9 mouse cellular contexts compared by ENCODE assay signal in the genomic region with DNA sequence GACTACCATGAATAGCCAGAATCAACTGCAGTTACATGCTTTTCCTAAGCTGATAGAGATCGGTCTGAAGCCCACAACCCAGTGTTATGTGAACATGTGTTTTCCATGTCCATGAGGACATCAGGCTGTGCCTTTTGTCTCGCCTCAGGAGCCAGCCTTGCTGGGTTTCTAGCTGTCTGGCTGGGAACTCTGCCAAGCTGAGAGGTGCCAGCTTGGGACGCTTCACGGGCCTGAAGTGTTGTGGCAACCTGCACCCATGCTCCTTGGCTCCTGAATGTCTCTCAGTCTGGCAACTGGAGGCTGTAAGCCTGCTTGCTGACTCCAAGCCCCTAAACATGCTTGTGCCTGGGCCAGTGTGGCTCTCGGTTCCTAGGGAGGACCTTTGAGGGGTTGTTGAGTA. TPM values are rescaled to one million over a fixed set of nuclear protein-coding genes. Genes with fewer than 3 reads are reported as not detected.
DNase-seq lines count a peak whose midpoint lies in the region; ATAC-seq and TF ChIP-seq lines count a peak whose summit lies in the region.
"Had no signal": no experiment of that assay in that cellular context is flagged by ENCODE, and none has a peak within 500 bp of the region (broad histone marks: within the 10 kb centered on the region; RNA-seq: fewer than 3 reads in every experiment).

No protein-coding gene starts in this region.

- no peak overlapping the region; the same call in 1 of the 2 replicates for H3K27ac ChIP-seq in forebrain, embryonic 15.5 days (replicated peaks)
- H3K27ac ChIP-seq in forebrain, embryonic 11.5 days (ENCODE audit: low read depth, low read length) = no peak overlapping the region
- no peak overlapping the region for H3K27ac ChIP-seq in neural tube, embryonic 14.5 days (ENCODE audit: low read depth, low read length)
- no peak overlapping the region for H3K27ac ChIP-seq in neural tube, embryonic 15.5 days (replicated peaks)
- no peak overlapping the region for H3K27ac ChIP-seq in gastrocnemius, adult 2 months
- H3K27ac ChIP-seq: lung, embryonic 15.5 days had no signal

- intact Hi-C loops in gastrocnemius, adult 2 months (cut with DNase I) = loop anchor here (2.0 kb wide), 1 partner anchor 20 kb away; no protein-coding TSS in a partner anchor

- H3K9me3 ChIP-seq in forebrain, embryonic 15.5 days = no peaks in the 10 kb centered on the region
- no peaks in the 10 kb centered on the region for H3K9me3 ChIP-seq in forebrain, embryonic 11.5 days (ENCODE audit: control insufficient read depth, low read length)
- no peaks in the 10 kb centered on the region for H3K9me3 ChIP-seq in neural tube, embryonic 14.5 days (ENCODE audit: control insufficient read depth, low read length)
- H3K9me3 ChIP-seq in neural tube, embryonic 15.5 days (replicated peaks) = no peaks in the 10 kb centered on the region
- H3K9me3 ChIP-seq: lung, embryonic 15.5 days had no signal

- ATAC-seq in forebrain, embryonic 15.5 days (replicated peaks) = peak; percentile 64
- no peak for ATAC-seq in forebrain, embryonic 11.5 days (replicated peaks; ENCODE audit: low FRiP score)
- peak; percentile 20; the same call in 1 of the 2 replicates for ATAC-seq in neural tube, embryonic 14.5 days (ENCODE audit: low read depth)
- no peak for ATAC-seq in neural tube, embryonic 15.5 days (ENCODE audit: low FRiP score)
- ATAC-seq in erythroblast, adult 5-6 weeks (replicated peaks; ENCODE audit: low FRiP score, poor library complexity, severe bottlenecking) = no peak

- WGBS in forebrain, embryonic 15.5 days = 39% methylated on average over 5 of the region's 5 CpGs
- 86% methylated on average over 5 of the region's 5 CpGs for WGBS in forebrain, embryonic 11.5 days
- WGBS in neural tube, embryonic 14.5 days = 72% methylated on average over 5 of the region's 5 CpGs
- WGBS in neural tube, embryonic 15.5 days = 56% methylated on average over 5 of the region's 5 CpGs

- no peaks in the 10 kb centered on the region for H3K36me3 ChIP-seq in forebrain, embryonic 15.5 days
- H3K36me3 ChIP-seq in forebrain, embryonic 11.5 days (ENCODE audit: control insufficient read depth, insufficient read depth, low read length) = no peaks in the 10 kb centered on the region
- no peaks in the 10 kb centered on the region for H3K36me3 ChIP-seq in neural tube, embryonic 14.5 days (ENCODE audit: control insufficient read depth, insufficient read depth, low read length)
- H3K36me3 ChIP-seq in neural tube, embryonic 15.5 days = no peaks in the 10 kb centered on the region
- H3K36me3 ChIP-seq: lung, embryonic 15.5 days had no signal

- no peak for TF ChIP-seq CTCF in gastrocnemius, adult 2 months (IDR thresholded peaks at IDR 0.05)

- H3K4me3 ChIP-seq in forebrain, embryonic 15.5 days = no peak overlapping the region
- H3K4me3 ChIP-seq in forebrain, embryonic 11.5 days (ENCODE audit: low read depth, low read length) = no peak overlapping the region
- H3K4me3 ChIP-seq in neural tube, embryonic 14.5 days (ENCODE audit: low read depth, low read length) = no peak overlapping the region
- no peak overlapping the region for H3K4me3 ChIP-seq in neural tube, embryonic 15.5 days (replicated peaks)
- no peak overlapping the region for H3K4me3 ChIP-seq in gastrocnemius, adult 2 months
- H3K4me3 ChIP-seq: lung, embryonic 15.5 days had no signal

- H3K9ac ChIP-seq in forebrain, embryonic 15.5 days (replicated peaks) = no peak overlapping the region
- H3K9ac ChIP-seq in forebrain, embryonic 11.5 days (ENCODE audit: low read length) = no peak overlapping the region
- H3K9ac ChIP-seq in neural tube, embryonic 14.5 days (replicated peaks; ENCODE audit: low read depth, low read length) = no peak overlapping the region
- H3K9ac ChIP-seq in neural tube, embryonic 15.5 days (replicated peaks) = no peak overlapping the region
- H3K9ac ChIP-seq: lung, embryonic 15.5 days had no signal

- no peak overlapping the region for H3K4me2 ChIP-seq in forebrain, embryonic 15.5 days (replicated peaks)
- H3K4me2 ChIP-seq in forebrain, embryonic 11.5 days (ENCODE audit: low read depth, low read length, severe bottlenecking) = no peak overlapping the region
- no peak overlapping the region for H3K4me2 ChIP-seq in neural tube, embryonic 14.5 days (ENCODE audit: low read depth, low read length)
- H3K4me2 ChIP-seq in neural tube, embryonic 15.5 days = no peak overlapping the region
- H3K4me2 ChIP-seq: lung, embryonic 15.5 days had no signal

- peaks cover 14% of the 10 kb centered on the region for H3K4me1 ChIP-seq in forebrain, embryonic 15.5 days
- H3K4me1 ChIP-seq in forebrain, embryonic 11.5 days (replicated peaks; ENCODE audit: control insufficient read depth, insufficient read depth, low read length) = no peaks in the 10 kb centered on the region
- no peaks in the 10 kb centered on the region for H3K4me1 ChIP-seq in neural tube, embryonic 14.5 days (ENCODE audit: control insufficient read depth, insufficient read depth, low read length)
- H3K4me1 ChIP-seq in neural tube, embryonic 15.5 days = no peaks in the 10 kb centered on the region
- H3K4me1 ChIP-seq: lung, embryonic 15.5 days had no signal

- no peak for DNase-seq in forebrain, embryonic 11.5 days (ENCODE audit: low spot score)
- DNase-seq in gastrocnemius, adult 2 months = peak; percentile 83
- peak; percentile 74 to 83 for DNase-seq in kidney, postnatal 36 days
- DNase-seq in layer of hippocampus, postnatal 14 days (ENCODE audit: low spot score in 2 of 2) = no peak

- no peaks in the 10 kb centered on the region for H3K27me3 ChIP-seq in forebrain, embryonic 15.5 days
- no peaks in the 10 kb centered on the region for H3K27me3 ChIP-seq in forebrain, embryonic 11.5 days (ENCODE audit: control insufficient read depth, insufficient read depth, low read length)
- H3K27me3 ChIP-seq in neural tube, embryonic 14.5 days (ENCODE audit: control insufficient read depth, insufficient read depth, low read length) = no peaks in the 10 kb centered on the region
- no peaks in the 10 kb centered on the region for H3K27me3 ChIP-seq in neural tube, embryonic 15.5 days (replicated peaks)
- H3K27me3 ChIP-seq: lung, embryonic 15.5 days had no signal

RNA-seq across cellular contexts. Expression of a gene that starts 21.6 kb away (rescaled TPM):
- polyA plus RNA-seq in forebrain, embryonic 15.5 days (2015; fragmentation: Nextera tagmentation; extraction: Ambion mirVana) = 25.5 and 26.0 TPM in 2 replicates
- 19.6 and 23.1 TPM in 2 replicates for polyA plus RNA-seq in forebrain, embryonic 11.5 days (2014; fragmentation: Nextera tagmentation; extraction: Ambion mirVana)
- polyA plus RNA-seq in neural tube, embryonic 14.5 days (2014; fragmentation: Nextera tagmentation; extraction: Ambion mirVana) = 17.3 and 18.9 TPM in 2 replicates
- 17.3 and 17.9 TPM in 2 replicates for polyA plus RNA-seq in neural tube, embryonic 15.5 days (2015; fragmentation: Nextera tagmentation; extraction: Ambion mirVana)
- 1 to 10 TPM; 3.3 to 6.6 TPM for total RNA-seq in gastrocnemius, adult 2 months (2021)
- 6.5 and 8.2 TPM in 2 replicates for total RNA-seq in erythroblast, adult 5-6 weeks (2015; ENCODE audit: low replicate concordance)
- not detected in 2 replicates for total RNA-seq in erythroblast, adult 5-6 weeks (2017; ENCODE audit: low replicate concordance)
- 1 to 10 TPM; 7.3 to 8.6 TPM for total RNA-seq in layer of hippocampus, postnatal 14 days (2021)

RNA-seq across cellular contexts. Expression of a gene that starts 21.7 kb away (rescaled TPM):
- polyA plus RNA-seq in forebrain, embryonic 15.5 days (2015; fragmentation: Nextera tagmentation; extraction: Ambion mirVana) = 1,549 and 1,577 TPM in 2 replicates
- 783 and 824 TPM in 2 replicates for polyA plus RNA-seq in forebrain, embryonic 11.5 days (2014; fragmentation: Nextera tagmentation; extraction: Ambion mirVana)
- polyA plus RNA-seq in neural tube, embryonic 14.5 days (2014; fragmentation: Nextera tagmentation; extraction: Ambion mirVana) = 1,841 and 1,897 TPM in 2 replicates
- polyA plus RNA-seq in neural tube, embryonic 15.5 days (2015; fragmentation: Nextera tagmentation; extraction: Ambion mirVana) = 1,502 and 1,904 TPM in 2 replicates
- total RNA-seq in gastrocnemius, adult 2 months (2021) = 100 to 1,000 TPM; 109 to 173 TPM
- total RNA-seq in erythroblast, adult 5-6 weeks (2015; ENCODE audit: low replicate concordance) = 59.9 and 82.1 TPM in 2 replicates
- total RNA-seq in erythroblast, adult 5-6 weeks (2017; ENCODE audit: low replicate concordance) = 73.0 and 77.2 TPM in 2 replicates
- total RNA-seq in layer of hippocampus, postnatal 14 days (2021) = 100 to 1,000 TPM; 458 to 509 TPM

Comparison
In these comparisons a context has a peak if more than half of its experiments do, and no peak if none do; other contexts are left out.
1. ATAC-seq: peak in forebrain, embryonic 15.5 days (single experiment) and neural tube, embryonic 14.5 days (single experiment); none in forebrain, embryonic 11.5 days (single experiment), neural tube, embryonic 15.5 days (single experiment) and erythroblast, adult 5-6 weeks (single experiment).
2. DNase-seq: peak in gastrocnemius, adult 2 months (single experiment) and kidney, postnatal 36 days (2 of 2); none in forebrain, embryonic 11.5 days (single experiment) and layer of hippocampus, postnatal 14 days (0 of 2).